Mouse (Mus musculus): Measurements from ENCODE around the gene Mrpl24.

GRCm38 (mm10) chr3:87901036-87901624 is 18.2 kb upstream of the Mrpl24 start:
- TF ChIP-seq CTCF (IDR thresholded peaks at IDR 0.05; ENCODE audit: extremely low read depth, insufficient read length, insufficient replicate concordance, low read depth, low read length), result no peak
- no peak for TF ChIP-seq POLR2A (IDR thresholded peaks at IDR 0.05; ENCODE audit: low read depth, low read length)

Measured in small intestine, adult 2 months (tissue).